Mouse (Mus musculus) megakaryocyte, embryonic 14.5 days (primary cell): ENCODE results near the gene Tbk1.

Source experiments
- FLI1 ChIP-seq: IDR thresholded peaks from 2 replicates; pipeline ENCODE4 v1.6.1; 2012; ENCODE audit warnings: low read length, inconsistent platforms, mixed read lengths
- GATA1 ChIP-seq: IDR thresholded peaks from 3 replicates; pipeline ENCODE4 v1.6.1; 2012; ENCODE audit warnings: mixed read lengths, low read length, inconsistent platforms, borderline replicate concordance

DNA sequence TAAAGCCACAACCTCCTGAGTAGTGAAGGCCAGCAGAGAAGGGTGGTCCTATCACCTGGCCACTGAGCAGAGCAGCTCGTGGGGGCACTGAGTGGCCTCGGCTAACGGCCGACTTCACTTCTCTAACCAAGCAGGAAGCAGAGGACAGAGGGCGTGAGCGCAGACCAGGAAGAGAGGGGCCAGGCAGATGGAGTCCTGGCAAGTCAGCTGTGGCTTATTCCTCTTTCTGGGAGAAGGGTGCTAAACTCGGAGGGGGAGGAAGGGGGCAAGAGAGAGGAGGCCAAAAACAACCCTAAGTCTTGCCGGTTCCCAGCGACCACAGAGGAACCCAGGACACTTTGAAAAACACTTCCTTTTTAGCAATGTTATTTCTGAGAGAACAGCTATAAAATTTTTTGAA lies 10.0 kb upstream of the Tbk1 start:
- no peak for TF ChIP-seq GATA1
- no peak for TF ChIP-seq FLI1
